Mouse (Mus musculus) left cerebral cortex, postnatal 14 days (tissue): ENCODE measurements around the gene Heg1. TPM values are rescaled to one million over a fixed set of nuclear protein-coding genes. Genes with fewer than 3 reads are reported as not detected.
A peak's percentile ranks its signal among the peaks of the same experiment; 100 is the strongest.

Experiments used
- DNase-seq, 2 experiments: peaks; one replicate each; pipeline ENCODE4 v3.0.0; 2021 to 2022; ENCODE audit warnings: low spot score in 2 of 2, mixed read lengths in 1 of 2
- intact Hi-C: fragments of 180-260 bp; cut with DNase I; formaldehyde crosslinking; loops from one replicate; pipeline ENCODE4 v1.15.1; 2025
- total RNA-seq, 2 experiments: library from RNA; stranded (reverse); gene quantifications; 2 replicates each; pipeline ENCODE4 v1.2.3; 2021

The Heg1 gene
- total RNA-seq, 2 experiments from 2014 or later: 37.6 to 37.7 TPM

GRCm38 (mm10) chr16:33700584-33700983, 16.4 kb downstream of the Heg1 start:
- intact Hi-C loops: no loop called here
- no peak for DNase-seq

- intact Hi-C loops: no loop called here
- no peak for DNase-seq
These were observed 17.7 kb downstream of the Heg1 start for GRCm38 (mm10) chr16:33701872-33702271.

DNA sequence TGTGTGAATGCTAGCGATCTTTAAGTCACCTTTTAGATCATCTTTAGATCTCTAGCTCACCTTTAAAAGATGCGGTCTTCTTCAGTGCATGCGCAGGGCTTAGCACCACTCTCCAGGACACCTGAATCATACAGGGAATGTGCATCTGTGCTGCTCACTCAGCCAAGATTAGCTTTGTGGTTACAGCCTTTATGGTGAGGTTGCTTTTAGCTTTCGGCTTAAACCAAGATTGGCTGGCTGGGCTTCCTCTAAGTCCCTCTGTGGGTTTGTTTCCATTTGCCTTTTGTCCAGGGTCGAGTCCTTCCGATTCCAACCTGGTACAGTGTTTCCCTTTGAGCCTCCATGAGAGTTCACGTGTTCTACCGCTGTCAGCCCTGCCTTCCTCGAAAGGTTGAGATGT, 20.1 kb downstream of the Heg1 start:
- intact Hi-C loops: no loop called here
- DNase-seq: no peak

GRCm38 (mm10) chr16:33705258-33705657, 21.1 kb downstream of the Heg1 start:
- intact Hi-C loops: no loop called here
- DNase-seq: no peak

GRCm38 (mm10) chr16:33706111-33706890, 22.1 kb downstream of the Heg1 start:
- intact Hi-C loops: no loop called here
- DNase-seq: no peak

GRCm38 (mm10) chr16:33708031-33708430, 23.9 kb downstream of the Heg1 start:
- intact Hi-C loops: no loop called here

GRCm38 (mm10) chr16:33708585-33709397, 24.6 kb downstream of the Heg1 start:
- no peak for DNase-seq
- intact Hi-C loops: no loop called here

More at GRCm38 (mm10) chr16:33708031-33708430, 23.9 kb downstream of the Heg1 start:
- DNase-seq: no peak

DNA sequence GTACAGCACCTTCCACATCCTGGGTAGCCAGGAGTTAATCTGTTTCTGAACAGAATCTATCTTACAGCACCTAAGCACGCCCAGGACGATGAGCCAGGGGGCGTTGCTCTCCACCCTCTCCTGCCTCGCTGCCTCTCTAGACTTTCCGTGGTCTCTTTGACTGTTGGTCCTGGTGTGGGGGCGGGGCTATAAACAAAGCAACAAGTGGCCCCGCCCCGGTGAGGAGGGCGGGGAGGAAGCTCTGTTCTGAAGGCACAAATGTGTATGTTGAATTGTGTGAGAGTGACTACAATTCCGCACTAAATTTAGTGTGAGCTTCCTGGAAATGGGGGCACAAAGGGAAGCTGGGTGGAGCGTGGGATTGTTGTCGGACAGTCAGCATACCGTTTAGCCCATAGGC, 30.1 kb downstream of the Heg1 start:
- peak; percentile 19 to 38 for DNase-seq
- intact Hi-C loops: no loop called here

DNA sequence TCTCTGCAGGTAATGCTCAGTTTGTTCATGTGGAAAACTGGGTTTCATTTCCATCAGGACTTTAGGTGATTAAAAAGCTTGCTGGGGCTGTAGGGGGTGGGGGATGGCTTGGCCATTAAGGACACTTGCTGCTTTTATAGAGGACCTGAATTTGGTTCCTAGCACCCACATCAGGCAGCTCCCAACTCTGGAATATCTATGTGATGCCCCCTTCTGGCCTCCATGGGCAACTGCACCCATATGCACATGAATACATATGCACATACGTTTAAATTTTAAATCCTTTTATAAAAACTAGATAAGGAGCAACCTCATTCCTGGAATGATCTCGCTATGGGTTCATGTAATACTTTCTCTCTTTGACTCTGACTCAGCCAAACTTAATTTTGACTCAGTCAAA, 39.1 kb downstream of the Heg1 start:
- intact Hi-C loops: no loop called here
- no peak for DNase-seq

DNA sequence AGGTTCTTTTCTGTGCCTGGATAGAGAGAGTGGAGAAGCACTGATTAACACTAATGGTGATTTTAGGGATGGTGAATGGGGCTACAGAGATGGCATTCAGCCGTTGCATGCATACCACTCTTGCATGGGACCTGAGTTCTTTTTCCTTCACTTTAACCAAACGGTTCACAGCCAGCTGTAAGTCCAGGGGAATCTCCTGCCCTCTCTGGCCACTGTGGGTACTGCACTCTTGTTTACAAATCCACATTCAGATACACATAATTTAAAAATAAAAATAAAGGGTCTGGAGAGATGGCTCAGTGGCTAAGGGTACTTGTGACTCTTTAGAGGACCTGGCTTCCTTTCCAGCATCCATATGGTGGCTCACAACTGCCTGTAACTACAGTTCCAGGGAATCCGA, 39.8 kb downstream of the Heg1 start:
- DNase-seq: no peak
- intact Hi-C loops: no loop called here

GRCm38 (mm10) chr16:33726261-33726660, 42.1 kb downstream of the Heg1 start:
- intact Hi-C loops: no loop called here
- DNase-seq: no peak

- no peak for DNase-seq
- intact Hi-C loops: no loop called here
These were observed 42.7 kb downstream of the Heg1 start for GRCm38 (mm10) chr16:33726892-33727291.

DNA sequence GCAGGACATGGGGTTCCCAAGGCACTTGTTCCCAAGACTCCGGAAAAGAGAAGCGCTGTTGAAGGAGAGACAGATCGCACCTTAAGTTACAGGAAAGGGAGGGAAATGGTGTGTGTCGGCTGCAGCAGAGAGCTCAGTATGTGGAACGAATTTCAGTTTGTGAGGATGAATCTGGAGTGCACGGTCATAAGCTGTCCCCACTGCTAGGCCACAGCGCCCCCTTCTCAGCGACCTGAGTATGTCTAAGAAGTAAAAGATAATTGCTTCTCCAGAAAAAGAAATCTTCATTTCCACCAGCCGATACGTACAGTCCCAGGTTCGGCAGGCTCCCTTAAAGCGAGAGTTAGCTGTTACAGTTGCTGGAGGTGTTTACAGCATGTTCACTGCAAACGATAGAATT, 44.3 kb downstream of the Heg1 start:
- no peak for DNase-seq
- intact Hi-C loops: no loop called here

DNA sequence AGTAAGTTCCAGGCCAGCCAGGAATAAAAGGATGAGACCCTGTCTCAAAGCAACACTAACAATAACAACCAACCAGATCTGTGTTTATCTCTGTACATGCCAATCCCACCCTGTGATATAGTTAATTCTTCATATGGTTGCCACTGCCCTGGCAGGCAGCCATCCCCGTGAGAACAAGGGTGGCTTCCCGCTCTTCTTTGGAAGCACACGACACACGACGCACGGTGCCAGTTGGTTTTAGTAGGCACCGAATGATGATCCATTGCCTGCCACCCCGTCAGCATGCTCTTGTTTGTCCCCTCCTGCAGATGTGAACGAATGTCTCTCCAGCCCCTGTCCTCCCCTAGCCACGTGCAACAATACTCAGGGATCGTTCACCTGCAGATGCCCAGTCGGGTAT, 47.1 kb downstream of the Heg1 start:
- no peak for DNase-seq
- intact Hi-C loops: no loop called here

DNA sequence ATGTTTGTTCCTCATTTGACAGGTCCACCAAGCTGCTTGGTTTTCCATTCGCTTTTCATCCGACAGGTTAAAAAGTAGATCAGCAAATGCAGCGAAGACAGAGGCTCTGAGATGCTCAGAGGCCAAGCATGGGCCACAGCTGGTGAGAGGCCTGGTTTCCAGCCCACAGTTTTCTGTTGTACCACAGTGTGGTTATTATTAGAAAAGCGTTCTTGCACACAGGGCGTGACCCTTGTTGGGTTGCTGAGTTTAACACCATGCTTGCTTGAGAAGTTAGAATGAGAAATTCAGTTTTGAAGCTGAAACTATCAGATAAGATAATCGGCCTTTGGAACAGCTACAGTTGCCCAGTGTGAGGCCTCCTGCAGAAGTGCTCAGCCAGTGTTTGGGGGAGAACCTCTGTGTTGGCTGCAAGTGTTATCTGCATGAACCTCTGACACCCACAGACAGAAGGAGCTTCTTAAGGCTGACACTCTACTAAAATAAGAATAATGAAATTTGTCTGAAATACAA, 48.1 kb downstream of the Heg1 start:
- DNase-seq: no peak
- intact Hi-C loops: no loop called here

DNA sequence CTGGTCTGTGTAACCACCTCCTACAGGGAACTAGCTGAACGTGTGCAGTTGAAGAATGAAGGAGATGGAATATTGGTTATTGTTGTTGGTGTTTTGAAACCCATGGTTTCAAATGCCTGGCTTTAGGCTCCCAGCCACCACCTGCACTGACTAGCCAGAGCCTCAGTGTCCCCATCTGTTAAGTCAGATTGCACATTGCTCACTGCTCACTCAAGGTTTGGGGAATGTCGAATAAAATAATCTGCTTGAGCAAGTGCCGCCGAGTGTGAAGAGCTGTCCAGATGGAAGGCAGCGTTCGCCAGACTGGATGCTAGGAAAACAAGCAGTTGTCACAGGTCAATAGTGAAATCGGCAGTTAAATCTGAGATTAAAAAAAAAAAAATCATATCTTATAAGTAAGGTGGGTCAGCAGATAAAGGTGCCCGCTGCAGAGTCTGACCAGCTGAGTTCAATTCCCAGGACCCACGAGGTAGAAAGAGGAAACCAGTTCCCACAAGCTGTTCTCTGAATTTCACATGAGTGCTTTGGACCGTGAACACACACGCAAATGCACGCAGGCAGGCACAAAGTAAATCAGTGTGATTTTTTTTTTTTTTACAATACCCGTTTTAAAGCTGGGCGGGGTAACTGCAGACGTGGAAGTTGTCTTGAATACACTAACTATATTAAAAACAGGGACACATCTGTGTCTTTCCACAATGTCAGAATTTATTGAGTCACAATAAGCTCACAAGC, 48.8 kb downstream of the Heg1 start:
- intact Hi-C loops: no loop called here
- no peak for DNase-seq

DNA sequence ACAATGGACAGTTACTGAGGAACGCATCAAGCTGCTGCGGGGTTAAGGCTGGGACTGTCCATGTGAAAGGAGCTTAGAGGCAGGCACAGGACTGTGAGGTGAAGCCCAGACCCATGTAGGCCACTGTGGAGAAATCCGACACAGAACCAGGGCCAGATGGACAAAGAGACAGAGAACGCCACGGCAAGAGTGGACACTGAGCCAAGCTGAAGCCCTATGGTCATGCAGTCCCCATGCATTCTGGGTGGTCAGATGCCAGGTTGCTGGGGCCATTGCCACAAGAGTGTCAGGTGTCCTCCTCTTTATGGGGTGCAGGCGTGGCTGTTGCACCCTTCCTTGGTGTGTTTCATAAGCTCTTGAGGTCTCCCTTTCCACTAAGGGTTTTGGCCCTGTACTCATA, 49.7 kb downstream of the Heg1 start:
- no peak for DNase-seq
- intact Hi-C loops: no loop called here

DNA sequence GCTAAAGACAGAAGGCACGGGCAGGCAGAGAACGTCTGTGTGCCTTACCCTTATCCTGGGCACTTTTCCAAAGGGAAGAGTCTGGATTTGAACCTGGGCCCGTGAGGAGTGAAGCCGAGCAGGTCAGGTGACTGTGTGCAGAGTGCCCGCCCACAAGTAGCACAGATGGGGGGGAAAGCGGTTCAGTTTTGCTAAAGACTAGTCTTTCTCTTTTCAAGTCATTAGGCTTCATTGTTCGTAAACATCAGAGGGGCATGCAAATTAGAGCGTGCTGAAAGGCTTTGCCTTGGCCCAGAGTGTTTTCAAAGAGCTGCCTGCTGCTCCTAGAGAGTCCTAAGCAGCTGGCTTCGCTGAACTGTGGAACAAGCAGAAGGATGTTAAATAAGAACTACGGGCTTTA, 50.4 kb downstream of the Heg1 start:
- intact Hi-C loops: no loop called here
- DNase-seq: peak; percentile 44 to 74

- intact Hi-C loops: no loop called here
- no peak for DNase-seq
These were observed 51.1 kb downstream of the Heg1 start for GRCm38 (mm10) chr16:33735238-33735637.

GRCm38 (mm10) chr16:33735791-33736190, 51.6 kb downstream of the Heg1 start:
- no peak for DNase-seq
- intact Hi-C loops: no loop called here
